Mouse (Mus musculus) E14TG2a.4 (cell line): ENCODE results near the gene Slc7a4.

Experiments used
- CTCF ChIP-seq: conservative IDR thresholded peaks from 2 replicates; pipeline ENCODE4 v1.5.1; 2014; ENCODE audit warnings: low read length
- NANOG ChIP-seq: IDR thresholded peaks from 2 replicates; pipeline ENCODE4 v1.6.1; 2014; ENCODE audit warnings: borderline replicate concordance, low read length, mixed read lengths

- TF ChIP-seq NANOG = no peak
- no peak for TF ChIP-seq CTCF
These were observed 46.4 kb downstream of the Slc7a4 start for GRCm38 (mm10) chr16:17536584-17536983.
